Mouse (Mus musculus) spleen, postnatal 14 days (tissue): Measurements from ENCODE around the gene Dazap1.

Experiments used
- DNase-seq, 2 experiments: peaks; one replicate each; pipeline ENCODE4 v3.0.0; 2021 to 2022; ENCODE audit warnings: low spot score in 2 of 2

The Dazap1 gene

DNA sequence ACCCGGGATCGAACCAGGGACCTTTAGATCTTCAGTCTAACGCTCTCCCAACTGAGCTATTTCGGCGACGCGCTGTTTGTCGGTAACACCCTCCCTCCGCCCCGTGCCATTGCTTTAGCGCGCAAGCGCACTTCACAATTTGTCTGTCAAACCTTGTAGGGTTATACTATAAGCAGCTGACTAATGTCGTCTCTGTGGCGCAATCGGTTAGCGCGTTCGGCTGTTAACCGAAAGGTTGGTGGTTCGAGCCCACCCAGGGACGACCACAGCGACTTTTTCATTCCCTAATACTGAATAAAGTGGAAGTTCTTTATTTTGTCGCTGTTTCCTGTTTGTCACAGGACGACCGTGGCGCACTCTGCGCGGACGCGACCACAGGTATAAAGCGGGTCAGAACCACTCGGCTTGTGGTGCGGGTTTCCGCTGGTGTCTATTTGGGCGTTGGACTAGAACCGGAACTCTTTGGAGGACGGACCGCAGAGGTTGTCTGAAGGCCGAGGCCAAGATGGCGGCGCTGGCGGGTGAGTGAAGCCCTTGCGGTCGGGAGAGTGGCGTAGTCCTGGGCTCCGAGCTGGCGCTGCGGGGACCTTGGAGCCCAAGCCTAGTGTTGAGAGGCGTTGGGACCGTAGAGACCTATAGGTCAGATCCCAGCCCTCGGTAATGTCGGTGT is 12.2 kb upstream of the Dazap1 start, which contains the start of gene Ndufs7:
Ndufs7 (plus strand) TSS at position 151 of the 670 bp plus-strand sequence.
- DNase-seq = peak; percentile 91 to 93

DNA sequence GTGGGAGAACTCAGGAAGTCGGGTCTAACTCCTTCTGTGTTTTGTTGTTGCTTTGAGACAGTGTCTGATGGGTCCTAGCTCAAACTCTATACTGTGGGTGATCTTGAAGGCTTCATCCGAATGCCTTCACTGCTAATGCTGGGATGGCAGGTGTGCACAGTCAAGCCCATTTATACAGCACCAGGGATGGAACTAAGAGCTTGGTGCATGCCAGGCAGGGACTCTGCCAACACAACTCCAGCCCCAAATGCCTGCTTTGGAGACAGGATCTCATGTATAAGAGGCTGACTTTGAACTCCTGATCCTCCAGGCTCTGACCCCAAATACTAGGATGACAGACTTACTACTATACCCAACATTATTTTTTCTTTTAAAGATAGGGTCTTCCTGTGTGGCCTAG is 11.2 kb upstream of the Dazap1 start:
- DNase-seq = no peak

DNA sequence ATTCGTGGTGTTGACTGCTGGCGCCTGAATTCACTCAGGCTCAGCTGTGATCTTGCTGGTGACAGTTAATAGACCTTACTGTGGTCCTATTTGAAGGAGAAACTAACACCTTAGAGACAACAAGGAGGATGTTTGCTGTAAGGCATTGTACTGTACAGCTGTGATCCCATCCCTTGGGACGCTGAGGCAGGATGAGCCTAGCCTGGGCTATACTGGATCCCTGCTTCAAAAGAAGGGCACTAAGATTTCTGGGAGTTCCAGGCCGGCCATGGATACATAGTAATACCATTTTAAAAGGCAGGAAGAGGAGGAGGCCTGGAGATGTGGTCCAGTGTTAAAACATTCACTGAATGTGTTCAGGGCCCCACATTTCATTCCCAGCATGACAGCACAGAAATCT is 10.7 kb upstream of the Dazap1 start:
- DNase-seq = no peak

DNA sequence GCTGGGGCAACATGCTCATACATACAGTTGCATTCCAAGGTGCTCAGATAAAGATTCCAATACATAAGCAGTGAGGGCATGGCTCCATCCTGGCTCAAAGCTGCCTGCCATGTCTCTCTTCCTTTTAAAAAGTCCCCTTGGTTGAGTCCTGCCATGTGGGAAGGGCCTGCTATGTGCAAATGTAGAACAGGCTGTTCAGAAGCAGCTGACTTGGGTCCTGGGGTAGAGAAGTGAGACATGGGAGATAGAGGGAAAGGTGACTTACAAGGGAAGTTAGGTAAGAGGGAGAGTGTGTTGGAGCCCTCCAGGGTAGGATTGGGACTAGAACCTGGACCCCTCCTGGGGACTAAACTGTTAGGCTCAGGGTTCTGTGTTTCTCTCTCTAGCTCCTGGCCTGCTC is 9.3 kb upstream of the Dazap1 start:
- no peak for DNase-seq

DNA sequence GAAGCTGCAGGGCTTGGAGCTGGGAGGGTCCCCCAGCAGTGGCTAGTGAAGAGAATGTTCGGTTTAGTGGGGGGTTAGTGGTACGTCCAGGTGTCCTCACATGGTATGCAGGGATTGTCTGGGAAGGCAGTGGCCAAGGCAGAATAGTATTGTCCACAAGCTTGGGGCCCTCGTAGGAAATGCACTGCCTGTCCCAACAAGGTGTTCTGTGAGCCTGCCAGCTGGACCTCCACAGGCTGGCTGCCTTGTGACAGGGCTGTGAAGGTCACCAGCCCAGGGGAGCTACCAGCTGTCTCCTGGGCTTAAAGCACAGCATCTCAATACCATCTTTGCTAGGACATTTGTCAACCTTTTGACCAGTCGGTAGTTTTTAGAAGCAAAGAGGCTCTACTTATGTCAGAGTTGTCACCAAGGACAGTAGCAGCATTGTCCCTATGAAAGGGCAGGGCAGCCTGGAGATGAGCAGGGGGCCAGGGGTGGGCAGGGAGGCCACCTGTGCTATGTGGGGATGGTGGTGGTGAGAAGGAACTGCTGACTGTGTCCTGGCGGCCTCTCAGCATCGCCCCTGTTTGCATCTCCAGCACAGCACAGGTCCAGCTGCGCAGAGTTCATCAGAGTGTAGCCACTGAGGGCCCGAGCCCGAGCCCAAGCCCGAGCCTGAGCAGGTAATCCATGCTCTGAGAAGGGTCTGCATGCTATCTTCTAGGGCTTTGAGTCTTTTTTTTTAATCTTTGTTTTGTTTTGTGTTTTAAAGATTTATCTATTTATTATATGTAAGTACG is 8.6 kb upstream of the Dazap1 start:
- no peak for DNase-seq

DNA sequence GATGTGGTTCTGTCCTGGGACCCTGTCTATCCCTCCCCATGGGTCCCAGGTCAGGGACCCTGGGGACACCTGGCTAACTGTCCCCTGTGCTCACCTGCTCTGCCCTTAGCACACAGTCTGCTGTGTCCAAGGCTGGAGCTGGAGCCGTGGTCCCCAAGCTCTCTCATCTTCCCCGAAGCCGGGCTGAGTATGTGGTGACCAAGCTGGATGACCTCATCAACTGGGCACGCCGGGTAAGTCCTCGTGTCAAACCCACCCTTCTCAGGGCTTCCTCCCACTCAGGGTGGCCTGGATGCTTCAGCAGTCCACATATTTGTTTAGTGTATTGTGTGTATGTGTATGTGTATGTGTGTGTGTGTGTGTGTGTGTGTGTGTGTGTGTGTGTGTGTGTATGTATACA is 7.7 kb upstream of the Dazap1 start:
- DNase-seq = no peak

DNA sequence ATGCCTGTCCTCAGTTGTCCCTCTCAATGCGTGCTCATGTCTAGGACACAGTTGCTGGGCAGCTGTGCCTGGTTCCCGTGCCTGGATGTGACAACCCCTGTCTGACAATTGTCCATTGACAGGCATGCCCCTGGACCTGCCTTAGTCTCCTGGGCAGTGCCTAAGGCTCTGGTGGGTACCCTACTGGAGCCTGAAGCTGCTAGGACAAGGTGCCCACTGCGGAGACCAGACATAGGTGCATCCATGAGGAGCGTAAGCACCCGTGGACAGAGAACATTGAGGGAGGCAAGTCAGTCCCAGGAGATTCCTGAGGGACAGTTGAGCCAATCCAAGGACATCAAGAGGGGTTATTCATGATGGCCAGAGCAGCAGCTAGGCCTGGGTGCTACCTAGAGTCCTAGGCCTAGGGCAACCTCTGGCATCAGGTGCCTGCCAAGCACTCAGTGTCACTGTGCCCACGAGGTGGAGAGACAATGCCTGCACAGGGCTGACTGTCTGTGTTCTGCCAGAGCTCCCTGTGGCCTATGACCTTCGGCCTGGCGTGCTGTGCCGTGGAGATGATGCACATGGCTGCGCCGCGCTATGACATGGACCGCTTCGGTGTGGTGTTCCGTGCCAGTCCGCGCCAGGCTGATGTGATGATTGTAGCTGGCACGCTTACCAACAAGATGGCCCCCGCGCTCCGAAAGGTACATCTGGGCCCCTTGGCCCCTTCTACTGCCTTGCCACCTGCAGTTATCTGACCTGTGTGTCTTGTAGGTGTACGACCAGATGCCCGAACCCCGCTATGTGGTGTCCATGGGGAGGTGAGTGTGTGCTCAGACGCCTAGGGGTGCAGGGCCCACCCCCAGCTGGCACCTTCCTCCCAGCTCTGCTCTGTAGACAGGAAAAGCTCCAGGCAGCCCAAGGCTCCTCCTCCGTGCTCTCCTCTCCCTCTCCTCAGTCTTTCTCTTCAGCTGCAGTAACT is 6.7 kb upstream of the Dazap1 start:
- DNase-seq = no peak

DNA sequence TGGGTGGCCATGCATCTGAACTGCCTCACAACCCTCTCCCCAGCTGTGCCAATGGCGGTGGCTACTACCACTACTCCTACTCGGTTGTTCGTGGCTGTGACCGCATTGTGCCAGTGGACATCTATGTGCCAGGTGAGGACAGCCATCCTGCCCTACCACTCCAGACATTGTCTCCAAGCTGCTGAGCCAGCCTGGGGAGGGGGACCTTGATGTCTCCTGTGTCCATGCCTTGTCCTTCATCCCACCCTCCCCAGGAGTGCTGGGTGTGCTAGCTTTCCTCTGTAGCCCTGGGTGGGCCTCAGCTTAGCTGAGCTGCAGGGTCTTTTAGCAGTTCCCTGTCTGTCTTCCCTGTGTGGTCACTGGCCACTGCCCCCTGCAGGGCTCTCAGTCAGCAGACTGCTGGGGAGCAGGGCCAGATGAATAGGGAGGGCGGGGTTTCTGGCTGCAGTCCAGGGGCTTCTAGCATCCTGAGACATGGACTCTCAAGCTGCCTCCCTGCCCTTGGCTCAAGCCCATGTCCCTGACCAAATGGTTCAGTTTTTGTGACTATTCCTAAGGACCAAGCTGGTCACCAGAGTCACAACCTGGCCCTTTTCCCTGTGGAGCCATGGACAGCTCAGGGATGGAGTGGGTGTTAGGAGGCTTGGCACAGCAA is 5.3 kb upstream of the Dazap1 start:
- DNase-seq = no peak

DNA sequence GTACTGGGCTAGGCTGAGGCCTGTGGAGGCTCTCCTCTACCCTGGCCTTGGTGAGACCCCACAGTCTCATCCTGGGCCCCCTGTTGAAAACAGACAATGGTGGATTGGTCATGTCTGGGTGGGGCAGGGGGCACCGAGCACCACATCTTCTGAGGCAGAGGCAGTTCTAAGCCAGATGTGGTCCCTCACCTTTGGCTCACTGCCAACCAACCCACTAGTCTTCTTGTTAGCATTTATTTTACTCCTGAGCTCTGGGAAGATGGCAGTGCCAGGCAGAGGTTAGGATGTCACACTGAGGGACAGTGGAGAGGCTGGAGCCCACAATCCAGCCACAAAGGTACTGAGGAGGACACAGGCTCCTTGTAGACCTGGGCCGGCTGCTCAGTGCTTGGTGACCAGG is 3.4 kb upstream of the Dazap1 start:
- DNase-seq = no peak

DNA sequence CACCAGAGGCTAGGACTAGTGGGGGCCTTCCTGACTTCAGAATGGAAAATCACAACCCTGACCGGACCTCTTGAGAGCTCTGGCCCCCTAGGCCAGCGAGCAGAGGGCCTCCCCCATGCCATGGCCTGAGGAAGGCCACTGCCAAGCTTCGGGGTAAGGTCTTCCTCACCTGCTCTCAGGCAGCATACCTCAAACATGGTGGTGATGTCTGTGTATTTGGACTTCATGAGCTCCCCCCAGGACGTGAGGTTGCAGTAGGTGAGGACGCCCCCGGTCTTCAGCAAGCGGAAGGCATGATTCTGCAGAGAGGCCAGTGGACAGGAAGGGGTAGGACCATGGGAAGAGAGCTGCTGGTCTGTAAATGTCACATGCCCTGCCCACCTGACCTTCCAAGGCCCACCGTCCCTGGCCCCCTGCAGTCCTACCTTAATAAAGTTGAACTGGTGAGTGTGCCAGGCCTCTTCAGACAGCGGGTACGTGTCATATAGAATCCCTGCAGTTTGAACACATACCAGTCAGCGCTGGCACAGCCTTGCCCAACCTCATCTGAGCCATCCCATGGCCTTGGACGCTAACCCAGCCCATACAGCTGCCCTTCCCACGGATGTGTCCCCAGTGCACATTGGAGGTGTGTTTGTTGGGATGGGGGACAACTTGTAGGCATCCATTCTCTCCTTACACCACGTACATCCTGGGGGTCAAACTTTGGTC is 2.4 kb upstream of the Dazap1 start:
- no peak for DNase-seq

DNA sequence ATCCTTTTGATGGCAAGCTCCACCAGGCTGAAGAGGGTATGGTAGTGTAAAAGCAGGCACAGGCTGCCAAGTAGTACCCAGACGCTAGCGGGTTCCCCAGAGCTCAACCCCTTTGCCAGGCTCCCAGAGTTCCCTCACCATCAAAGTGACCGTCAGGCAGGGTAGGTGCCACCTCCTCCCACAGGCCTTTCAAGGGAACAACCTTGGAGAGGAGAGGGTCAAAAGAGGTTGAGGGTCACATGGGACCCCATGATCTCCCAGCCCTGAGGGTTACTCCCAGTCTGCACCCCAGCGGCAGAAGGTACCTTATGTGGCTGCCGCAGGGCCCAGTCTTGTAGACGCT is 1.9 kb upstream of the Dazap1 start:
- DNase-seq = no peak

DNA sequence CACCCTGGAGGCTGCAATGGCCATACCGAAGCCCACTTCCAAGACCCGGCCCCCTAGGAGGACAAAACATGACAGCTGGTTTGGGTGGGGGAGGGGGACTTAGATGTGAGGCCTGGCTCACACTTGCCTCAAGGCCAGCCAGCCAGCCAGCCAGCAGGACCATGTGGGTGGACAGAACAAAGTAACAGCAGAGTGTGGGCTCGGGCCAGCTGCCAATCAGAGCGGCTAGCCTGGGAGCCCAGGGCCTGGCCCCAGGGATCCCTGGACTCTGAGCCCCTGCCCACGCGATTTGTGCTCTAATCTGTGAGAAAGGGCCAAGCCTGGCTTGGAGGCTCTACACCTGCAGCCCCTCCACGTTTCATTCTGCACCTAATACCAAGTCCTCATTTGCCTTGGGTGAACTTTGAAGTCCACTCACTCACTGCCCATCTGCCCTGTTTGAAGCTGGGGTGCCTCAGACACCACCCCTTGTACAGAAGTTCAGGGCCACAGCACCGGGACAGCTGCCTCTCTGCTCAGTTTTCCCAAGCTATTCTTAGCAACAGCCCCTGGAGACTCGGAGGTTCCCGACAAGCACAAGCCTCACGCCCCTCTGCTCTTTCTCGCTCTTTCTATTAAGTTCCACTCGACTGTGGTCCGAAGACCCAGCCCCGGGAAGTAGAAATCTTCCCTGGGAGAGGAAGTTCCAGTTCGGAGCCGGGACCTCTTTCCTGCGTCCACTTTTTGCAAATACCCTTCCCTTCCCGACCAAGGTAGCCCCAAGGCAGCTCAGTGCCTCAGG is 1.2 kb upstream of the Dazap1 start:
- no peak for DNase-seq

DNA sequence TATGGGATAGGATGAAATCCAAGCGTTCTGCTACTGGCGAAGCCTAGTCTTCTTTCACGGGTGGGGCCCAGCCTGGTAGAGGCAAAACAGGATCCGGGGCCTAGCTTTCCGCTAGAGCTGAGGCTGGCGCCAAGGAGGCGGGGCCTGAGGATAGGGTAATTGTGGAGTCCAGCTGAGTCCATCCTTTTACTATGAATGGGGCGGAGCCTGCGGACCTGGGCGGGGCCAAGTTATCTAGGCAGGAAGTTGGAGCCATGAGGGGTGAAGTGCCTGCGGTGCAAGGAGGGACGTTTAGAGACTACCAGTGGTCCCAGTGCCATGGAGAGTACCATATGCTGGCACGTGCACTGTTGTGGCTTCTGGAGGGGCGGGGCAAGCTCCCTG is 291 bp downstream of the Dazap1 start:
- peak; percentile 86 to 87 for DNase-seq

DNA sequence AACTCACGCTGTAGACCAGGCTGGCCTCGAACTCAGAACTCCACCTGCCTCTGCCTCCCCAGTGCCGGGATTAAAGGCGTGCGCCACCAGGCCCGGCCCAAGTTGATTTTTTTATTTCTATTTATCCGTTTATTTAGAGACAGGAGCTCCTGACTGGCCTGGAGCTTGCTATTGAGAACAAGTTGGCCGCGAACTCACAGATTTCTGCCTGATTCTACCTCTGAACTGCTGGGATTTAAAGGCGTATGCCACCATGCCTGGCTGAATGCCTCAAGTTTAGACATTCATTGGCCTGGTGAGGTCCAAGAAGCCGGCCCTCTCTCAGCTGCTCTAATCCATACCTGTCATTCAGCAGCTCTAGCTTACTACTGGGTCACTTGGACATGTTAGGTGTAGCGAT is 883 bp downstream of the Dazap1 start:
- DNase-seq = no peak

DNA sequence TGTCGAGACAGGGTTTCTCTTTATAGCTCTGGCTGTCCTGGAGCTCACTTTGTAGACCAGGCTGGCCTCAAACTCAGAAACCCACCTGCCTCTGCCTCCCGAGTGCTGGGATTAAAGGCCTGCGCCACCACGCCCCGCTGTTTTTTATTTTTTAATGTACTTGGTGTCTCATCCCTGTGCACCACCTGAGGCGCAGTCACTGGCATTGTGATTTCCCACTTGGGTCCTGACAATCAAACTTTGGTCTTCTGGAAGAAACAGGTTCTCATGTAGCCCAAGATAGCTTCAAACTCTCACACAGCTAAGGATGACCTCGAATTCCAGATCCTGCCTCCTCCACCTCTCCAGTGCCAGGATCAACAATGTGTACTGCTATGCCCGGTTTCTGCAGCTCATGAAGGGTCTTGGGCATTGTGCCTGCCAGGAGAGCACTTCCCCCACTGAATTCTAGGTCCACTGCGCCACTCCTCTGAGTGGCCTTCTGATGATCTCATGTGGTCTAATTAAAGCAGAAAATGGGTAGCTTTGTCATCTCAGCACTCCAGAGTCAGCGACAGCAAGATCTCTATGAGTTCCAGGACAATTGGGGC is 1.6 kb downstream of the Dazap1 start:
- DNase-seq = no peak

DNA sequence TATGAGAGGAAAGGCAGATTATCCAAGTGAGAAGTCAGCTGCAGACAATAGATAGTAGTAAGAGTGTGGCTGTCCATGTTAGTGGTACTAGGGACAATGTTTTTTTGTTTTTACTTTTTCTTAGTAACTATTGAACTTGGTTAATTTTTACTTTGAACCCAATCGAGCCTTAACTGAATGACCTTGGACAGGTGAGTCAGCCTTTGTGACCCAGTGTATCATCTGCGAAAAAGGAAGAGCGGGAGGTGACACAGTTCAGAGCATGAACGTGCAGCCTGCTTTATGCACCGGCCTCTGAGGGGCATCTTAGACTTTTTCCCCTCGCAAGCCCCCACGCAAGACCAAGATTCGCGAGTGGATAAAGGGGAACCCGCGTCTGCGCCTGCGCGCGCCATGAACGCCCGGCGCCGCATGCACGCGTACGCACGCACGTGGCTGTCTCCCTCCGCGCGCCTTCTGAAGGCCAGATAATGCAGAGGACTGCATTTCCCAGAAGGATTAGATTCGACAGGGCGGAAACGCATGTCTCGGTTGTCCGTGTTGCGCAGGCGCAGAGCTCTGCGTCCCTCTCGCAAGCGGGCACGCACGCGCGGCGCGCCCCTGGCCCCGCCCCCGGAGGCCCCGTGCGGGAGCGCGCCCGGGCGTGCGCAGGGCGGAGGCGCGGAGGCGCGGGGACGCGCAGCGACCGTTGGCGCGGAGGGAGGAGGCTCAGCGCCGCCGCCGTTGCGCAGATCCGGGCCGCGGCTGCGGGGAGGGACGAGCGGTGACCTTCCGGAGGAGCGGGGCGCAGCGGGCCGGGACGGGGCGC is 3.3 kb downstream of the Dazap1 start:
- peak; percentile 97 to 99 for DNase-seq

DNA sequence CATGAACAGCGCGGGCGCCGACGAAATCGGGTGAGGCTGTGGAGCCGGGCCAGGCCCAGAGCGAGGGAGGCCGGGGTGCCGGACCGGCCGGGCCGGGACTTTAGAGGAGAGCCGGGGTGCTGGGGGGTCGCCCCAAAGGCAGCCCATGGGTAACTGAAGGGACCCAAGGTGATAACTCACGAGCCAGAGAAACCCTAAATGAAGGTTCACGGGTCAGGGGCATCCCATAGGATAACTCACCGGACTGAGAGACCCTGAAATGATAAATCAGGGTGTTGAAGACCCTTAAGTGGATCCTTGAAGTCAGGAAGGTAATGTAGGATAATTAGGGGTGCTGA is 3.8 kb downstream of the Dazap1 start:
- DNase-seq = no peak

DNA sequence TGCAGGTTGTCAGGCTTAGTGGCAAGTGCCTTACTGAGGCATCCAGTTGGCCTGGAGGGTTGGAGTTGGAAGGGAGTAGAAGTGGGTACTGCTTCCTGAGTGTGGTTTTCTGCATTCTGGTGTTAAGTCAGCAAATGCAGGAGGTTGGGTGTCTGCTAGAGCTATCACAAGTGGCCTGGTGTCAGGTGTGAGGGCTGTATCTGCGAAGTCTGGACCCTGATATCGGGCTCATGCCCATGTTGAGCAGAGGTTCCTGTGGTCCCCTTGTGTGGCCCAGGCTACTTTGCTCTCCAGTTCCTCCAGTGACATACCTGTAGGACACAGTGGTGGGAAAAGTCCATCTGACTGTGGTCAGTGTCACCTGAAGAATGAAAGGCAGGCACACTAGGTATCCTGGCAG is 8.8 kb downstream of the Dazap1 start:
- no peak for DNase-seq

DNA sequence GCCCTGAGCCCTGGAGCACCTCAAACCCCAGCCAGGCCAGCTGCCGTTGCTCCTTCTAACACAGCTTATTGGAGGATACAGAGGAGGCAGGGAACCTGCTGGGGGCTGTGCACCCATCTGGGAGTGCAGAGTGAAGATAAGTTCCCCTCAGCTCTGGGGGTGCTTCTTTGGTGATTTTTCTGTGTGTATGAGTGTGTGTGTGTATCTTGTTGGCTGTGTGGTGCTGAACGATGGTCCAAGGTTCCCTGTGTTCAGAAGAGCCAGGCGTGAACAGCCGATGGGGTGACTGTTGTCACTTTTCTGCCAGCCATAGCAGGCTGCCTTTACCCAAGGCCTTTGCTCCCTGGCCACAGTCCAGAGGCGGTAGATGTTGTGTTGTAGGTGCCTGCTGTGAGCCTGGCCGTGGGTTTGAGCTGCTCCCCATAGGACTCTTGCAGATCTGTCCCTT is 9.5 kb downstream of the Dazap1 start:
- no peak for DNase-seq
